Mouse (Mus musculus) heart, adult 2 months (tissue): ENCODE measurements at regions not wholly inside any gene's neighbourhood (a gene's known extent, or its start where the extent isn't known, plus 50 kb on each side); places are given as distances from the start of the nearest gene placed in this dataset.

Experiments used
- DNase-seq, 2 experiments: peaks; one replicate each; pipeline ENCODE4 v3.0.0; 2021
- H3K27ac ChIP-seq: fragments of 200-600 bp; 2 replicates; pipeline ENCODE4 v1.8.1; 2022
- H3K27me3 ChIP-seq: fragments of 200-500 bp; 2 replicates; pipeline ENCODE4 v1.6.1; 2012; ENCODE audit warnings: mild to moderate bottlenecking, low read length, inconsistent platforms, mixed read lengths; ENCODE audit not compliant: control insufficient read depth, insufficient read depth
- H3K36me3 ChIP-seq: fragments of 200-500 bp; 2 replicates; pipeline ENCODE4 v1.6.1; 2012; ENCODE audit warnings: low read length, inconsistent platforms; ENCODE audit not compliant: control insufficient read depth, insufficient read depth
- H3K4me1 ChIP-seq: fragments of 200-500 bp; 2 replicates; pipeline ENCODE4 v1.6.1; 2011; ENCODE audit warnings: low read length; ENCODE audit not compliant: control insufficient read depth, insufficient read depth
- H3K4me3 ChIP-seq: fragments of 200-600 bp; 2 replicates; pipeline ENCODE4 v1.8.1; 2022
- H3K79me2 ChIP-seq: fragments of 200-500 bp; replicated peaks from 2 replicates; pipeline ENCODE4 v1.6.1; 2012; ENCODE audit warnings: mild to moderate bottlenecking, inconsistent platforms, low read length, moderate library complexity, mixed read lengths; ENCODE audit not compliant: control insufficient read depth, insufficient read depth
- H3K9ac ChIP-seq: fragments of 200-500 bp; 2 replicates; pipeline ENCODE4 v1.6.1; 2012; ENCODE audit warnings: low read depth, mild to moderate bottlenecking, control low read depth, inconsistent platforms, low read length, mixed read lengths
- CTCF ChIP-seq: fragments of 200-600 bp; IDR thresholded peaks from 2 replicates; pipeline ENCODE4 v1.8.1; 2022; ENCODE audit warnings: antibody characterized with exemption, mild to moderate bottlenecking, moderate library complexity
- EP300 ChIP-seq: fragments of 200-500 bp; IDR thresholded peaks from 2 replicates; pipeline ENCODE4 v1.6.1; 2011; ENCODE audit warnings: low read depth, low read length, control low read depth; ENCODE audit not compliant: insufficient read depth
- POLR2A ChIP-seq: fragments of 200-500 bp; IDR thresholded peaks from 2 replicates; pipeline ENCODE4 v1.6.1; 2011; ENCODE audit warnings: mild to moderate bottlenecking, low read depth, low read length, control low read depth; ENCODE audit not compliant: insufficient read depth
- WGBS: fragments of 180-500 bp; shearing (Covaris S2); methylation state at CpG from one replicate; pipeline ENCODE4 v1.1.7; 2018; 5-methylcytosine and 5-hydroxymethylcytosine counted together
- intact Hi-C: fragments of 180-260 bp; cut with DNase I; formaldehyde crosslinking; loops from one replicate; pipeline ENCODE4 v1.15.1; 2025

- intact Hi-C loops = loop anchor here (10.0 kb wide), 1 partner anchor 140 kb away; the partner anchor contains the start of gene Zfp618
- H3K36me3 ChIP-seq = no peaks in the 10 kb centered on the region
- no peaks in the 10 kb centered on the region for H3K4me1 ChIP-seq
- H3K9ac ChIP-seq = no peak overlapping the region
- H3K4me3 ChIP-seq = no peak overlapping the region
- no peak overlapping the region for H3K27ac ChIP-seq
- no peaks in the 10 kb centered on the region for H3K79me2 ChIP-seq
- no peaks in the 10 kb centered on the region for H3K27me3 ChIP-seq
- WGBS = 67% methylated on average over 5 of the region's 5 CpGs
- TF ChIP-seq EP300 (no peak), POLR2A (no peak), CTCF (no peak)
- DNase-seq = no peak
Observed at GRCm38 (mm10) chr4:62825256-62825655, 140.1 kb upstream of the Zfp618 start.

GRCm38 (mm10) chr4:62828963-62829362, 136.4 kb upstream of the Zfp618 start:
- 51% methylated on average over 7 of the region's 7 CpGs for whole genome bisulfite sequencing
- Histone ChIP-seq H3K4me1 (no peaks in the 10 kb centered on the region; the same call in 1 of the 2 replicates), H3K27me3 (no peaks in the 10 kb centered on the region), H3K36me3 (no peaks in the 10 kb centered on the region), H3K9ac (no peak overlapping the region), H3K79me2 (no peaks in the 10 kb centered on the region), H3K4me3 (no peak overlapping the region), H3K27ac (no peak overlapping the region)
- intact Hi-C loops = loop anchor here (10.0 kb wide), 1 partner anchor 136 kb away; the partner anchor contains the start of gene Zfp618
- no peak for DNase-seq
- TF ChIP-seq POLR2A = no peak
- no peak for TF ChIP-seq CTCF
- TF ChIP-seq EP300 = no peak

GRCm38 (mm10) chr4:62833944-62834343, 131.4 kb upstream of the Zfp618 start:
- Histone ChIP-seq H3K9ac (no peak overlapping the region), H3K4me1 (no peaks in the 10 kb centered on the region; the same call in 1 of the 2 replicates), H3K27me3 (no peaks in the 10 kb centered on the region), H3K79me2 (no peaks in the 10 kb centered on the region), H3K4me3 (no peak overlapping the region), H3K36me3 (no peaks in the 10 kb centered on the region), H3K27ac (no peak overlapping the region)
- no peak for TF ChIP-seq CTCF
- intact Hi-C loops = no loop called here
- WGBS = 6% methylated on average over 7 of the region's 7 CpGs
- DNase-seq = peak in 1 of 2 experiments; percentile 9

- Histone ChIP-seq H3K4me3 (no peak overlapping the region), H3K27me3 (no peaks in the 10 kb centered on the region), H3K79me2 (no peaks in the 10 kb centered on the region), H3K27ac (no peak overlapping the region), H3K9ac (no peak overlapping the region), H3K4me1 (no peaks in the 10 kb centered on the region; the same call in 1 of the 2 replicates), H3K36me3 (no peaks in the 10 kb centered on the region)
- intact Hi-C loops = no loop called here
- WGBS = 50% methylated on average over 6 of the region's 6 CpGs
- DNase-seq = no peak
- TF ChIP-seq EP300 (no peak), CTCF (no peak), POLR2A (no peak)
Observed at GRCm38 (mm10) chr4:62836875-62837274, 128.5 kb upstream of the Zfp618 start.

- Histone ChIP-seq H3K36me3 (no peaks in the 10 kb centered on the region), H3K4me1 (no peaks in the 10 kb centered on the region; the same call in 1 of the 2 replicates), H3K4me3 (no peak overlapping the region), H3K27me3 (no peaks in the 10 kb centered on the region), H3K79me2 (no peaks in the 10 kb centered on the region), H3K27ac (no peak overlapping the region), H3K9ac (no peak overlapping the region)
- TF ChIP-seq EP300 = no peak
- no peak for TF ChIP-seq CTCF
- no peak for TF ChIP-seq POLR2A
- peak; percentile 30 to 64 for DNase-seq
- 48% methylated on average over 5 of the region's 5 CpGs for WGBS
- intact Hi-C loops = no loop called here
Observed at GRCm38 (mm10) chr4:62850526-62850925, 114.8 kb upstream of the Zfp618 start.

GRCm38 (mm10) chr4:62853335-62853734, 112.0 kb upstream of the Zfp618 start:
- no peaks in the 10 kb centered on the region for H3K27me3 ChIP-seq
- no peak overlapping the region for H3K9ac ChIP-seq
- no peak overlapping the region for H3K4me3 ChIP-seq
- H3K4me1 ChIP-seq = no peaks in the 10 kb centered on the region; the same call in 1 of the 2 replicates
- no peaks in the 10 kb centered on the region for H3K79me2 ChIP-seq
- TF ChIP-seq CTCF (peak; percentile 41), EP300 (no peak)
- no peak for DNase-seq
- intact Hi-C loops = no loop called here
- no peak overlapping the region for H3K27ac ChIP-seq
- WGBS = 86% methylated on average over 1 of the region's 1 CpGs
- H3K36me3 ChIP-seq = no peaks in the 10 kb centered on the region
